Mouse (Mus musculus): ENCODE data around the gene Stac3. TPM values are rescaled to one million over a fixed set of nuclear protein-coding genes. Genes with fewer than 3 reads are reported as not detected.

Stac3 gene
- polyA plus RNA-seq (2011; ENCODE audit: insufficient read depth, insufficient read length, low read depth, missing spikeins): 1.9 and 2.6 TPM in 2 replicates

- no peaks in the 10 kb centered on the region for H3K27me3 ChIP-seq (ENCODE audit: control insufficient read depth, insufficient read depth, low read length, poor library complexity, severe bottlenecking)
- no peaks in the 10 kb centered on the region for H3K4me1 ChIP-seq (ENCODE audit: control insufficient read depth, insufficient read depth, low read length)
- H3K9me3 ChIP-seq (replicated peaks; ENCODE audit: control insufficient read depth, insufficient read depth, low read length, poor library complexity, severe bottlenecking): no peaks in the 10 kb centered on the region
- H3K9ac ChIP-seq (ENCODE audit: low read depth, poor library complexity, severe bottlenecking): no peak within 1 kb of the TSS
- no peak within 1 kb of the TSS for H3K4me3 ChIP-seq (ENCODE audit: low read depth, low read length)
- H3K27ac ChIP-seq (ENCODE audit: insufficient read depth, low read length): no peak within 1 kb of the TSS
- TF ChIP-seq CTCF (IDR thresholded peaks at IDR 0.05; ENCODE audit: low read depth, low read length): no peak
- no peak for TF ChIP-seq EP300 (IDR thresholded peaks at IDR 0.05; ENCODE audit: insufficient read depth, low read depth, low read length)
- no peak for TF ChIP-seq POLR2A (IDR thresholded peaks at IDR 0.05; ENCODE audit: insufficient read depth, low read length)
- H3K36me3 ChIP-seq (ENCODE audit: control insufficient read depth, insufficient read depth, low read length, poor library complexity, severe bottlenecking): no peaks in the 10 kb centered on the region
These were observed at the start of gene Stac3 for GRCm38 (mm10) chr10:127500894-127501893. Gene Stac3 (plus strand): TSS chr10:127501686.

GRCm38 (mm10) chr10:127453701-127454100 is 47.8 kb upstream of the Stac3 start:
- TF ChIP-seq CTCF (IDR thresholded peaks at IDR 0.05; ENCODE audit: low read depth, low read length) (no peak), EP300 (IDR thresholded peaks at IDR 0.05; ENCODE audit: insufficient read depth, low read depth, low read length) (no peak), POLR2A (IDR thresholded peaks at IDR 0.05; ENCODE audit: insufficient read depth, low read length) (no peak)
- Histone ChIP-seq H3K9me3 (replicated peaks; ENCODE audit: control insufficient read depth, insufficient read depth, low read length, poor library complexity, severe bottlenecking) (no peaks in the 10 kb centered on the region), H3K27me3 (ENCODE audit: control insufficient read depth, insufficient read depth, low read length, poor library complexity, severe bottlenecking) (no peaks in the 10 kb centered on the region), H3K4me1 (ENCODE audit: control insufficient read depth, insufficient read depth, low read length) (no peaks in the 10 kb centered on the region), H3K27ac (ENCODE audit: insufficient read depth, low read length) (no peak overlapping the region), H3K9ac (ENCODE audit: low read depth, poor library complexity, severe bottlenecking) (no peak overlapping the region), H3K4me3 (ENCODE audit: low read depth, low read length) (no peak overlapping the region), H3K36me3 (ENCODE audit: control insufficient read depth, insufficient read depth, low read length, poor library complexity, severe bottlenecking) (peaks cover 20% of the 10 kb centered on the region)

GRCm38 (mm10) chr10:127462411-127463096 is 38.9 kb upstream of the Stac3 start:
- Histone ChIP-seq H3K9me3 (replicated peaks; ENCODE audit: control insufficient read depth, insufficient read depth, low read length, poor library complexity, severe bottlenecking) (no peaks in the 10 kb centered on the region), H3K4me3 (ENCODE audit: low read depth, low read length) (no peak overlapping the region), H3K4me1 (ENCODE audit: control insufficient read depth, insufficient read depth, low read length) (no peaks in the 10 kb centered on the region), H3K27me3 (ENCODE audit: control insufficient read depth, insufficient read depth, low read length, poor library complexity, severe bottlenecking) (no peaks in the 10 kb centered on the region), H3K27ac (ENCODE audit: insufficient read depth, low read length) (no peak overlapping the region), H3K9ac (ENCODE audit: low read depth, poor library complexity, severe bottlenecking) (no peak overlapping the region), H3K36me3 (ENCODE audit: control insufficient read depth, insufficient read depth, low read length, poor library complexity, severe bottlenecking) (peaks cover 15% of the 10 kb centered on the region)
- TF ChIP-seq EP300 (IDR thresholded peaks at IDR 0.05; ENCODE audit: insufficient read depth, low read depth, low read length) (no peak), CTCF (IDR thresholded peaks at IDR 0.05; ENCODE audit: low read depth, low read length) (no peak), POLR2A (IDR thresholded peaks at IDR 0.05; ENCODE audit: insufficient read depth, low read length) (no peak)

- H3K27me3 ChIP-seq (ENCODE audit: control insufficient read depth, insufficient read depth, low read length, poor library complexity, severe bottlenecking): no peaks in the 10 kb centered on the region
- peaks cover 5% of the 10 kb centered on the region; the same call in 1 of the 2 replicates for H3K36me3 ChIP-seq (ENCODE audit: control insufficient read depth, insufficient read depth, low read length, poor library complexity, severe bottlenecking)
These were observed 30.1 kb upstream of the Stac3 start for GRCm38 (mm10) chr10:127471281-127471988.

GRCm38 (mm10) chr10:127472722-127473121 is 28.8 kb upstream of the Stac3 start:
- Histone ChIP-seq H3K4me1 (ENCODE audit: control insufficient read depth, insufficient read depth, low read length) (no peaks in the 10 kb centered on the region), H3K36me3 (ENCODE audit: control insufficient read depth, insufficient read depth, low read length, poor library complexity, severe bottlenecking) (peaks cover 5% of the 10 kb centered on the region; the same call in 1 of the 2 replicates), H3K4me3 (ENCODE audit: low read depth, low read length) (no peak overlapping the region), H3K27ac (ENCODE audit: insufficient read depth, low read length) (no peak overlapping the region), H3K9ac (ENCODE audit: low read depth, poor library complexity, severe bottlenecking) (no peak overlapping the region), H3K9me3 (replicated peaks; ENCODE audit: control insufficient read depth, insufficient read depth, low read length, poor library complexity, severe bottlenecking) (no peaks in the 10 kb centered on the region), H3K27me3 (ENCODE audit: control insufficient read depth, insufficient read depth, low read length, poor library complexity, severe bottlenecking) (no peaks in the 10 kb centered on the region)
- TF ChIP-seq CTCF (IDR thresholded peaks at IDR 0.05; ENCODE audit: low read depth, low read length): no peak
- no peak for TF ChIP-seq EP300 (IDR thresholded peaks at IDR 0.05; ENCODE audit: insufficient read depth, low read depth, low read length)
- TF ChIP-seq POLR2A (IDR thresholded peaks at IDR 0.05; ENCODE audit: insufficient read depth, low read length): no peak

More at GRCm38 (mm10) chr10:127471281-127471988, 30.1 kb upstream of the Stac3 start:
- Histone ChIP-seq H3K9ac (ENCODE audit: low read depth, poor library complexity, severe bottlenecking) (no peak overlapping the region), H3K27ac (ENCODE audit: insufficient read depth, low read length) (no peak overlapping the region), H3K4me3 (ENCODE audit: low read depth, low read length) (no peak overlapping the region), H3K4me1 (ENCODE audit: control insufficient read depth, insufficient read depth, low read length) (no peaks in the 10 kb centered on the region), H3K9me3 (replicated peaks; ENCODE audit: control insufficient read depth, insufficient read depth, low read length, poor library complexity, severe bottlenecking) (no peaks in the 10 kb centered on the region)
- TF ChIP-seq EP300 (IDR thresholded peaks at IDR 0.05; ENCODE audit: insufficient read depth, low read depth, low read length) (no peak), POLR2A (IDR thresholded peaks at IDR 0.05; ENCODE audit: insufficient read depth, low read length) (no peak), CTCF (IDR thresholded peaks at IDR 0.05; ENCODE audit: low read depth, low read length) (no peak)
